Mouse (Mus musculus): ENCODE measurements at regions not wholly inside any gene's neighbourhood (a gene's known extent, or its start where the extent isn't known, plus 50 kb on each side); places are given as distances from the start of the nearest gene placed in this dataset.

- TF ChIP-seq POLR2A (IDR thresholded peaks at IDR 0.05; ENCODE audit: low read depth, low read length) (no peak), CTCF (conservative IDR thresholded peaks at IDR 0.05; ENCODE audit: insufficient read depth, insufficient read length, low read depth, low read length) (no peak)
These were observed 183.1 kb downstream of the Lrrc3b start for GRCm38 (mm10) chr14:15255729-15256128.
